Mouse (Mus musculus) intestine, embryonic 15.5 days (tissue): Measurements from ENCODE around the gene Fryl. TPM values are rescaled to one million over a fixed set of nuclear protein-coding genes. Genes with fewer than 3 reads are reported as not detected.

ENCODE experiments used
- ATAC-seq: fragments of 200-750 bp; cut with Nextera tagmentation; 2 replicates; pipeline ENCODE4 v1.8.0; 2017; ENCODE audit warnings: moderate TSS enrichment, moderate library complexity
- H3K27ac ChIP-seq: fragments of 300-500 bp; sonication (generic); 2 replicates; pipeline ENCODE4 v1.5.1; 2015; ENCODE audit warnings: mild to moderate bottlenecking, inconsistent platforms
- H3K27me3 ChIP-seq: fragments of 300-500 bp; sonication (generic); replicated peaks from 2 replicates; pipeline ENCODE4 v1.6.1; 2015; ENCODE audit warnings: inconsistent platforms
- H3K36me3 ChIP-seq: fragments of 300-500 bp; sonication (generic); 2 replicates; pipeline ENCODE4 v1.6.1; 2015; ENCODE audit warnings: inconsistent platforms
- H3K4me1 ChIP-seq: fragments of 300-500 bp; sonication (generic); replicated peaks from 2 replicates; pipeline ENCODE4 v1.6.1; 2015; ENCODE audit warnings: inconsistent platforms
- H3K4me2 ChIP-seq: fragments of 300-500 bp; sonication (generic); replicated peaks from 2 replicates; pipeline ENCODE4 v1.6.1; 2015; ENCODE audit warnings: mild to moderate bottlenecking, inconsistent platforms
- H3K4me3 ChIP-seq: fragments of 300-500 bp; sonication (generic); replicated peaks from 2 replicates; pipeline ENCODE4 v1.5.1; 2015; ENCODE audit warnings: inconsistent platforms
- H3K9ac ChIP-seq: fragments of 300-500 bp; sonication (generic); 2 replicates; pipeline ENCODE4 v1.6.1; 2015; ENCODE audit warnings: inconsistent platforms
- H3K9me3 ChIP-seq: fragments of 300-500 bp; sonication (generic); 2 replicates; pipeline ENCODE4 v1.6.1; 2016; ENCODE audit warnings: inconsistent platforms
- WGBS: fragments of 180-500 bp; shearing (Covaris S2); methylation state at CpG from one replicate; pipeline ENCODE4 v1.1.7; 2015; 5-methylcytosine and 5-hydroxymethylcytosine counted together
- polyA plus RNA-seq: library from polyadenylated mRNA; unstranded; fragments of >200 nt; fragmentation: Nextera tagmentation; extraction: Ambion mirVana; gene quantifications from 2 replicates; pipeline ENCODE4 v1.2.1, GENCODE M21; 2015

The Fryl gene
- polyA plus RNA-seq, 1 experiment from 2014 or later, result 28.4 TPM

- Histone ChIP-seq H3K27me3 (no peaks in the 10 kb centered on the region), H3K36me3 (no peaks in the 10 kb centered on the region), H3K27ac (no peak overlapping the region), H3K9ac (no peak overlapping the region), H3K4me2 (no peak overlapping the region), H3K9me3 (no peaks in the 10 kb centered on the region), H3K4me3 (no peak overlapping the region), H3K4me1 (no peaks in the 10 kb centered on the region)
- 59% methylated on average over 11 of the region's 11 CpGs for WGBS
- ATAC-seq, result no peak
Observed at GRCm38 (mm10) chr5:73135131-73135530, 121.3 kb downstream of the Fryl start.

GRCm38 (mm10) chr5:73133833-73134185 lies 122.6 kb downstream of the Fryl start:
- Histone ChIP-seq H3K4me2 (no peak overlapping the region), H3K4me1 (no peaks in the 10 kb centered on the region)
- peak; percentile 40; the same call in 1 of the 2 replicates for ATAC-seq

GRCm38 (mm10) chr5:73132998-73133832 lies 123.2 kb downstream of the Fryl start:
- ATAC-seq, result 0 out of 2 replicates have a peak, but pooled peaks have one; percentile 36
- no peaks in the 10 kb centered on the region for H3K27me3 ChIP-seq

More at GRCm38 (mm10) chr5:73133833-73134185, 122.6 kb downstream of the Fryl start:
- Histone ChIP-seq H3K9ac (no peak overlapping the region), H3K27me3 (no peaks in the 10 kb centered on the region), H3K9me3 (no peaks in the 10 kb centered on the region), H3K27ac (no peak overlapping the region), H3K36me3 (no peaks in the 10 kb centered on the region), H3K4me3 (no peak overlapping the region)
- WGBS, result 50% methylated on average over 5 of the region's 5 CpGs

GRCm38 (mm10) chr5:73130984-73131383 lies 125.4 kb downstream of the Fryl start:
- Histone ChIP-seq H3K4me3 (no peak overlapping the region), H3K27ac (no peak overlapping the region), H3K36me3 (no peaks in the 10 kb centered on the region), H3K4me1 (no peaks in the 10 kb centered on the region), H3K9ac (no peak overlapping the region), H3K4me2 (no peak overlapping the region), H3K9me3 (no peaks in the 10 kb centered on the region), H3K27me3 (no peaks in the 10 kb centered on the region)
- 89% methylated on average over 6 of the region's 6 CpGs for WGBS
- no peak for ATAC-seq

More at GRCm38 (mm10) chr5:73132998-73133832, 123.2 kb downstream of the Fryl start:
- Histone ChIP-seq H3K4me1 (no peaks in the 10 kb centered on the region), H3K4me3 (no peak overlapping the region), H3K36me3 (no peaks in the 10 kb centered on the region), H3K27ac (no peak overlapping the region), H3K9ac (no peak overlapping the region), H3K9me3 (no peaks in the 10 kb centered on the region), H3K4me2 (no peak overlapping the region)
- WGBS, result 91% methylated on average over 29 of the region's 29 CpGs

- H3K9ac ChIP-seq, result no peak overlapping the region
- WGBS, result 67% methylated on average over 5 of the region's 5 CpGs
- H3K27ac ChIP-seq, result no peak overlapping the region
- H3K36me3 ChIP-seq, result no peaks in the 10 kb centered on the region
- no peaks in the 10 kb centered on the region for H3K4me1 ChIP-seq
- no peaks in the 10 kb centered on the region for H3K27me3 ChIP-seq
- ATAC-seq, result peak; percentile 42; the same call in 1 of the 2 replicates
- H3K4me3 ChIP-seq, result no peak overlapping the region
- H3K4me2 ChIP-seq, result no peak overlapping the region
- no peaks in the 10 kb centered on the region for H3K9me3 ChIP-seq
Observed at GRCm38 (mm10) chr5:73129871-73130270, 126.5 kb downstream of the Fryl start.

GRCm38 (mm10) chr5:73119969-73120725 lies 136.3 kb downstream of the Fryl start:
- no peak overlapping the region for H3K27ac ChIP-seq
- H3K9me3 ChIP-seq, result no peaks in the 10 kb centered on the region
- no peaks in the 10 kb centered on the region; the same call in 1 of the 2 replicates for H3K4me1 ChIP-seq
- H3K4me2 ChIP-seq, result 0 out of 2 replicates have a peak overlapping the region, but pooled peaks have one; percentile 30
- no peaks in the 10 kb centered on the region; the same call in 1 of the 2 replicates for H3K36me3 ChIP-seq
- WGBS, result 76% methylated on average over 13 of the region's 13 CpGs
- peak; percentile 87 for ATAC-seq
- no peaks in the 10 kb centered on the region for H3K27me3 ChIP-seq
- no peak overlapping the region for H3K9ac ChIP-seq
- H3K4me3 ChIP-seq, result no peak overlapping the region

GRCm38 (mm10) chr5:73119524-73119923 lies 136.9 kb downstream of the Fryl start:
- Histone ChIP-seq H3K9me3 (no peaks in the 10 kb centered on the region), H3K9ac (no peak overlapping the region), H3K27ac (no peak overlapping the region), H3K4me2 (no peak overlapping the region), H3K27me3 (no peaks in the 10 kb centered on the region), H3K4me1 (no peaks in the 10 kb centered on the region; the same call in 1 of the 2 replicates), H3K4me3 (no peak overlapping the region), H3K36me3 (no peaks in the 10 kb centered on the region; the same call in 1 of the 2 replicates)
- 58% methylated on average over 5 of the region's 5 CpGs for WGBS
- peak; percentile 86 for ATAC-seq

- H3K27ac ChIP-seq, result no peak overlapping the region
- no peak overlapping the region for H3K4me3 ChIP-seq
- no peaks in the 10 kb centered on the region; the same call in 1 of the 2 replicates for H3K4me1 ChIP-seq
- no peaks in the 10 kb centered on the region for H3K9me3 ChIP-seq
- no peak overlapping the region for H3K9ac ChIP-seq
- no peak overlapping the region for H3K4me2 ChIP-seq
- no peaks in the 10 kb centered on the region; the same call in 1 of the 2 replicates for H3K36me3 ChIP-seq
- no peak for ATAC-seq
- H3K27me3 ChIP-seq, result no peaks in the 10 kb centered on the region
- 91% methylated on average over 14 of the region's 14 CpGs for WGBS
Observed at GRCm38 (mm10) chr5:73118786-73119185, 137.6 kb downstream of the Fryl start.

GRCm38 (mm10) chr5:73114878-73115277 lies 141.5 kb downstream of the Fryl start:
- Histone ChIP-seq H3K4me3 (no peak overlapping the region), H3K9me3 (no peaks in the 10 kb centered on the region), H3K27me3 (no peaks in the 10 kb centered on the region), H3K36me3 (0 out of 2 replicates have a peak, but pooled peaks cover 3% of the 10 kb centered on the region), H3K4me1 (no peaks in the 10 kb centered on the region), H3K27ac (no peak overlapping the region), H3K9ac (no peak overlapping the region), H3K4me2 (no peak overlapping the region)
- ATAC-seq, result no peak
- 91% methylated on average over 4 of the region's 4 CpGs for WGBS

- Histone ChIP-seq H3K4me1 (no peaks in the 10 kb centered on the region), H3K36me3 (0 out of 2 replicates have a peak, but pooled peaks cover 23% of the 10 kb centered on the region), H3K4me3 (no peak overlapping the region), H3K27ac (no peak overlapping the region), H3K27me3 (no peaks in the 10 kb centered on the region), H3K9me3 (no peaks in the 10 kb centered on the region), H3K9ac (no peak overlapping the region), H3K4me2 (no peak overlapping the region)
- ATAC-seq, result no peak
- 92% methylated on average over 13 of the region's 13 CpGs for whole genome bisulfite sequencing
Observed at GRCm38 (mm10) chr5:73112331-73112730, 144.1 kb downstream of the Fryl start.

GRCm38 (mm10) chr5:73103657-73104056 lies 152.8 kb downstream of the Fryl start:
- Histone ChIP-seq H3K9ac (no peak overlapping the region), H3K9me3 (no peaks in the 10 kb centered on the region), H3K4me2 (no peak overlapping the region), H3K27me3 (no peaks in the 10 kb centered on the region), H3K4me3 (no peak overlapping the region), H3K36me3 (peaks cover 20% of the 10 kb centered on the region), H3K4me1 (0 out of 2 replicates have a peak, but pooled peaks cover 3% of the 10 kb centered on the region), H3K27ac (no peak overlapping the region)
- WGBS, result 63% methylated on average over 7 of the region's 7 CpGs
- ATAC-seq, result peak; percentile 82

GRCm38 (mm10) chr5:73102342-73102989 lies 154.0 kb downstream of the Fryl start:
- no peak overlapping the region for H3K27ac ChIP-seq
- no peak overlapping the region for H3K4me2 ChIP-seq
- 83% methylated on average over 10 of the region's 10 CpGs for WGBS
- H3K4me3 ChIP-seq, result no peak overlapping the region
- peaks cover 12% of the 10 kb centered on the region for H3K36me3 ChIP-seq
- H3K9me3 ChIP-seq, result no peaks in the 10 kb centered on the region
- H3K4me1 ChIP-seq, result 0 out of 2 replicates have a peak, but pooled peaks cover 3% of the 10 kb centered on the region
- no peak overlapping the region for H3K9ac ChIP-seq
- ATAC-seq, result no peak
- no peaks in the 10 kb centered on the region for H3K27me3 ChIP-seq
